Mouse (Mus musculus) layer of hippocampus, adult 11-12 months (tissue): ENCODE measurements at regions not wholly inside any gene's neighbourhood (a gene's known extent, or its start where the extent isn't known, plus 50 kb on each side); places are given as distances from the start of the nearest gene placed in this dataset.

Source experiments
- DNase-seq: peaks from one replicate; pipeline ENCODE4 v3.0.0; 2022; ENCODE audit warnings: low spot score

DNA sequence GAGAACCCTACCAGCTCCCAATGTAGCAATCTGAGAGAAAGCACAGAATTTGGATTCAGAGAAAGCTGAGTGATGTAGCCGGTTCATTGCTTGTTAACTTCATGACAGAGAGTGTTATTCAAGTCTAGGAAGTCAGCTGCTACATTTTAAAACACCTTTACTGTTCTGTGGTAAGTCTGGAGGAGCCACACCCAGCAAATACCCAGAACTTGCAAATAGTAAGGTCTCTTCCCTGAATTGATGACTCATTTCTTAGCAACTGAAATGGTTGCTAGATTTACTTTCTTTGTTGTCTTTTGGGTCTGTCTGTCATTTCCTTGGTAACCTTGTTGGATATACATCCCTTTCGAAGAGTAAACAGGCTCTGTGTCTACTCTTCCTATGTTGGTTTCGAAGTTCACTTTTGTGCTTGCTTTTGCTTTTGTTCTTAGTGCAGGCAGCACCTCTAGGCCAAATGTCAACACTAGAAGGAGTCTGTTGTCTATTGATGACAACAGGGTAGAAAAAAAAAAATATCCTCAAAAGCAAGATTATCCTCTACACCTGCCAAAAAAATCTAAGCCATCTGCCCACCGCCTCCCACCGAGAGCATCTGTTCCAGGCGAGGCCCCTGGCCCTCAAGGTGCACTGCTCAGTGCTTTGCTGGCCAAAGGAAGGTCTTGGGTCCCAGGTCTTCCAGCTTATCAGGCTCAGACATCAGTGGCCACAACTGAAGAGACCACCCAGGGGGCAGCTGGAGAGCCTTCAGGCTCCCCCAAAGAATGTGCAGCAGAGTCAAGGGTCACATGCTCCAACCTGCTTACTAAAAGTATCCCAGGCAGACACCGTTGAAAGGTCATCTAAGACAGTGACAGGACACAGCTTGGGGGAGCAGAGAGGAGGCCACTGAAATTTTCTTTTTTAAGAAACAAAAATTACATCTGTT is 372.3 kb upstream of the Nfe2l3 start:
- DNase-seq = no peak

DNA sequence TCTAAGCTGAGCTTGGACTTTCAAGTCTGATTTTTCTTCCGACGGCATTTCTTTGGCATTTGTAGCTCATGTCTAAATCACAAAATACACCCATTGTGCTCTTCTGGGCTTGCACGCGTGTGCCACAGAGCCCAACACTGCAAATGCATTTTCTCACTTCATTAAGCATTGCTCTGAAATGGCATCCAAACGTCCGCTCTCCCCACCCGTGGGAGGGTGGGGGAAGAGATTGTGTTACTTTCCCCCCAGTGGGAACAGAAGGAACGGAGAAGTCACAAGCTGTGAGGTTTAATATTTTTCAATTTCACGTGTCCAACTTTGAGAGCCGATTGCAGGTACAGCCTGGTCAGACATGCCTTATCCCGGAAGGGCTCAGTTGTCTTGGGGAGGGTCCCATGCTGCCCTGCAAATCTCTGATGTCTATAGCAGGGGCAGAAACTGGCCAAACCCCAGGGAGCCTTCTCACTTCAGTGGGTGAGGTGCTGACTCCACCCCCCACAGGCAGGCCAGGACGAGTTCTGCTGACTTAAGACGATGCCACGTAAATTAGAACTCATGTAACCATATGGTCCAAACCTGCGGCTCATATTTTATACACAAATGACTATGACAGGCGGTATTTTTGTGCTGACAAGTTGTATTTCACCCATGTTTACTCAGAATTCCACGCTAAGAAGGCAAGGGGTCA is 371.5 kb upstream of the Nfe2l3 start:
- DNase-seq = no peak

DNA sequence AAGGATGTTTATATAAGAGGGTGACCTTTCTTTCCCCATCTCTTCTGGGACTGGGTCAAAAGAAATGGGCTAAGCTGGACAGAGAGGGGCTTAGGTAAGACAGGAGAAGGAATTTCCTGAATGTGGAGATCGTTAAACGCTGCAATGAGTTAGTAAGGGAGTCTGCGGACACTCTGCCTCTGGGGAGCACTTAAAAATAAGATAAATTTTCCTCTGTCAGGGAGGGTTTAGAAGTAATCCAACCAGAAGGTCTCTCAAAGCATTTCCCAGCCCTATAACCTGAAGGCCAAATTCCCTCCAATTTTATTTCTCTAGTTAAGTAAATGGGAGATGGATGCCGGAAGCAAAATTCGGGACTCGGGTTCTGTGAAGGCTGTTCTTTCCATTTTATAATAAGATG is 367.3 kb upstream of the Nfe2l3 start:
- DNase-seq = no peak

DNA sequence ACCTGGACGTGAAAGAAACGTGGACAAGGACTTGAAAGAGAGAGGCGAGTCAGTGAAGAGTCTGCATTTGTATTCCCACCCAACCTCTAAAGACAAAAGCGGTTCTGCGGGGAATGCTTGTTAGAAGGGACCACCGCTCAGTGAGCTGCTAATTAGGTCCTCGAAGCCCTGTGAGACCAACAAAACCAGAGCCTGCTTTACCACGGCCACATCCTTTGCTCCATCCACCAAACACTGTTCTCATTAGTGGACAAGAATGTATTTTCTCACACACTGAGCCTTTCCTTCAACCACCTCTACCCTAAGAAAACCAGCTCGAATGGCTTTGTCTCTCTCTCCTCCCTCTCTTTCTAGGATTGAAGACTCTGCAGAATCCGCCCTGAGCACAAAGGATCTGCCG is 365.1 kb upstream of the Nfe2l3 start:
- no peak for DNase-seq

DNA sequence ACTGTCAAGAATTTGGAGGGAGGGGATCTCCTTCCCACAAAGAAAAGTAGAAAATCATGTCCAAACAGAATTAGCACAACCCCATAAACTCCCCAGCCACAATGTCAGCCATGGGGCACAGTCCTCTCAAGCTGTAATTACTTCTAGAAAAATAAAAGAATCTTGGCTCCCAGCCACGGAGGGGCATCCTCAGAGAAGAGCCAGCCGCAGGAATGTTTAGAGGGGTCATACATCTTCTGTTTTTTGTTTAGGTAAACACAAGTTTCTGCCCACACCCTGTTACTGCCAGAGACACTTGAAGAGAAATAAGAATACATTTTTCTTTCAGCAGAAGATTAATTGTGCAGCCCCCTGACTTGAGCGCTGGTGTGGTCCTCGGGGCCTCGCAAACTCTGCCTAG is 362.5 kb upstream of the Nfe2l3 start:
- DNase-seq = no peak

DNA sequence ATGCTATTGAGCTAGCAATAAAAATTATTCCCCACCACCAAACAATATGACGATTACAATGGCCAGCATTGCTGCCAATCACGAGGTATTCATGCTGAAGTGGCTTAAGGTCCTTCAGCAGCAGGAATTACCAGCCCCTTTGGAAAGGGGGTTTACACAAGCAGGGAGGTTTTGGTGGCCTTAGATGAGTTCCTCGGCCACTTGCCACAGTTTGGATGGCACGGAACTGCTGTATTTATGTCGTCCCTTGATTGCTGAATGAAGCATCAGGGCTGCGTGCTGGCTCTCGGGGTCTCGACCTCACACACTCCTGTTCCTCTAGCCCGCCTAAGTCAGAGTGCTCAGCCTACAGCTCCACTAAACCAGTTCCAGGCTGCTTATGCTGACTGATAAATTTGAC is 361.2 kb upstream of the Nfe2l3 start:
- no peak for DNase-seq

DNA sequence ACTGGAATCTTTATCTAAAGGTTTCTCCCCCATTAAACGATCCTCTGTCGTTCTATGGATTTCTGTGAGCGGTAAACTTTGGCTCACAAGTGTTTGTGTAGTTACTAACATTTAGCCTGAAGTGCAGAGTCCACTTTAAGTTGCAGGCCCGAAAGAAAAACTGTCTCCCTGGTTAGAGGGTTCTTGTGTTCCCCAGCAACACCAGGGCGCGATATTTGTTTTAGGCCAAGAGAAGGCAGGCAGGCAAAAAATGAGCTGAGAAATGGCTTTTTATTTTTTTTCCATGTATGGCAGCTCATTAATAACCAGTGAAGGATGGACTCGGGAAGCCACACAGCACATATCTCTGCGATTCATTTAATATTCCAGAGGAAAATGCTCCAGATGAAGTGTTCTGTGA is 357.4 kb upstream of the Nfe2l3 start:
- DNase-seq = no peak

DNA sequence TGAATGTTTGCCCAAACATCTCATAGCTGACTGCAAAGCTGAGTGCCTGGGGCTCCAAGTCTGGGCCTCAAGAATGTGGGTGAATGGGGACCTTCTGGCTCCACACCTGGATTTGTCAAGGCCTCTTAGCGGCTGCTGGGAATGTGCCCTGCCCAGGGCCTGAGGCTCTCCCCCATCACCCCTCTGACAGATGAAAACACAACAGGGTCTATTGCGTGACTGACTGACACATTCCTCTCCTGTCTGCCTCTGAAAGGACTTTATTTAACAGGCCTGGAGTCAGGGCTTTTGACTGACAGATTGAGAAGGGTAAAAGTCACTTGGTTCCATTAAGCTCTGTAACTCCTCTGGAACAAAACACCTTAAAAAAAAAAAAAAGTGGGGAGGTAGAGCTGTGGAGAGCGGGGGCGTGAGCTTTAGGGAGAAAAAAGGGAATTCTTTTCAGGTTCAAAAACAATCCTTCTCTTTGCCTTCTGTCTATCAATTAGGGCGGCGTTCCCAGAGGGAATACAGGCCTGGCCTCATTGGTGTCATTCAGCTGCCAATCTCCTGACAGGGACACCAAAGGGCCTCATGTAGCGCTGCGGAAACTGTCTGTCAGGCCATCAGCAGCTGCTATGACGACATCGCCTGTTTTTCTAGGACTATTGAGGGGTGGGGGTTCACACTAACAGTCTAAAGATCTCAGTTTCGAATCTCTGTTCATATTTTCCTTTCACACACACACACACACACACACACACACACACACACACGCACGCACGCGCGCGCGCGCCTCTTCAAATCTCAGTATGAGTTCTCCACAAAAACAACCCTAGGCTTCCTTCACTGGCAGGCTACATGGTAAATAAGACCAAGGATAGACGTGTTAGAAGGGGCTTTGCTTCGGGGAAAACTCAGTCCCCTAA is 355.4 kb upstream of the Nfe2l3 start:
- DNase-seq = no peak

DNA sequence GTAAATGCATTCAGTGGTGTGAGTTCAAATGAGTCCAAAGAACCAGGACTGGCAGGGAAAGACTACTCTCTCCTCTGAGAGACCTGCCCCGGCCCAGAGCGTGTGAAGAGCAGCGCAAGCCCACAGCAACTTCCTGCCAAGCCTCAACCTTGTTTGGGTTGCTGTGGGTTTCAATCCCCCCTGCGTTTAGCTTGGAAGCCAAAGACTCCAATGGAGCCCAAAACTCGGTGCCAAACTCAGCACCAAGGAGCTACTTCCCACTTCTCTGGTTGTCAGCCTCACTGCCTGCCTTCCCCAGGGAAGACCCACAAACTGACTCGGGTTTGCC is 354.7 kb upstream of the Nfe2l3 start:
- no peak for DNase-seq

DNA sequence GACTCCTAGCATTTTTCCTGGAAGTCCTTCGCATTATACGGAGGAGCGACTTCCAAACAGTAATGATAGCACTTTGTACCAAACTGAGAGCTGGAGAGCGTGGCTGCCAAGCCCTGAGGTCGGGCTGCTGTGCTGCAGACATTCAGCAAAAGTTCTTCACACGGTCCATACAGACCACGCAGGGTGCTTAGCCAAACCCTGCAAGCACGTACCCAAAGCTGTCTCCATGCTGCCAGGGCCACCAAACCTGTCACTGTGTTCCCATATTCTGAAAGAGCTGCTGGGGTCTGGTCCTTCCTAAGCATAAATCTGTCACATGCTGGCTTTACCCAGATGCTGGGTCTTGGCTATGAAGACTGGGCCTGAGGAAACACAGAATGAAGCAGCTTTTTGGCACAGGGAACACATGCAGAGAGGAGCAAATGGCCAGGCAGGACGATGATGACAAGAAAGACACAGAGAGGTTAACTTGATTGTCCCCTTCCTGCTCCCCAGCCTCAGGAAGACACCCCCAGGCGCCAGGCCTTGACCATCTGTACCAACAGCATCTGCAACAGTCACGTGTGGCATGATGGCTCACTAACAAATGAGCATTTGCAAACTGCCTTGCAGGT is 354.0 kb upstream of the Nfe2l3 start:
- DNase-seq = no peak

DNA sequence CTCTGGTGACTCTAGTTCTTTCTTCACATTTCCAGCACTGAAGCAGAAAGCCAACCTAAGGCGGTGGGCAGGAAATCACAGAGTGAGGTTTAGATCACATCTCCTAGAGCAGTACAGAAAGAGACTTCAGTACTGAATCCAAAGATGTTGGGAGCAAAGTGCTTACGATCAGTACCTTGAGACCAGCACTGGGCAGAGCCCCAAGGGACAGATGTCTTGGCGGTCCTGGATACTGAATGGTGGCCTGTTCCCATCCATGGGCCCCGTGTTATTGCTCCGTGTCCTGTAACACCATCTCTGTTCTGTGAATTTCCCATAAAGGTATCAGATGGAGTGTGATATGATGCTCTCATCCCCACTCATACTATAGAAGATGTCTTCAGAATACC is 353.5 kb upstream of the Nfe2l3 start:
- no peak for DNase-seq

DNA sequence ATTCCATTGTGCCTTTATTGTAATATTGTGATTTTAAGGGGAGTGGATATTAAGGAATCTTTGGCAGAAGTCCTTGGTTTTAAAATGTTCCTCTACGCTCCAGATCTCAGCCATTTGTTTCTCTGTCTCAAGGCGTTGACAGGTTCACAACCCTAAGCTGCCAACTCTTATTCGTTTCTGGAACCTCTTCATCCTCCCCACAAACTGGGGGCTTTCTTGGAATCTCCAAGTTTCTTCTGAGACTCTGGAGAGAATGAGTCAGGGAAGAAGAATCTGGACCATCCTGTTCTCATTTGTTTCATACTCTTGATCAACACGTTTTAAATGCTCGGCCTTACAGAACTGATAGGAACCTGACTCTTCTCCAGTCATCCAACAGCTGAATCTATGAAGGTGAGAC is 351.4 kb upstream of the Nfe2l3 start:
- DNase-seq = no peak

DNA sequence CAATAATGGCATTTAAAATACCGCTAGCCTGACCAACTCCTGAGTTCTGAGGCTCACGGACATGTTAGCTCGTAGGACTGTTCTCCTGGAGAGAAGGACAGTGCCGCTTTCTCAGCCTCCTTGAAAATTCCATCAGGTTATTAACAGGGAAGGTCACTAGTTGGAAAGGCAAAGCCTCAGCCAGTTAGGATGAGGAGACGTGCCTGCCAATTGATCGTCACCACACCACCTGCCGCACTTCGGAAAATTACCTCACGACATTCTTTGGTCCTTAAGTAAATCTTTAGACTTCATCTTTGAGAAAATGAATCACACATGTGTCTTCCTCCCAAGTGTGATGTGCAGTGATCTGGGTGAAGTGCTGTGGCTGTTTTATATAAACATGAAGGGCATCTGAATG is 347.8 kb upstream of the Nfe2l3 start:
- no peak for DNase-seq

DNA sequence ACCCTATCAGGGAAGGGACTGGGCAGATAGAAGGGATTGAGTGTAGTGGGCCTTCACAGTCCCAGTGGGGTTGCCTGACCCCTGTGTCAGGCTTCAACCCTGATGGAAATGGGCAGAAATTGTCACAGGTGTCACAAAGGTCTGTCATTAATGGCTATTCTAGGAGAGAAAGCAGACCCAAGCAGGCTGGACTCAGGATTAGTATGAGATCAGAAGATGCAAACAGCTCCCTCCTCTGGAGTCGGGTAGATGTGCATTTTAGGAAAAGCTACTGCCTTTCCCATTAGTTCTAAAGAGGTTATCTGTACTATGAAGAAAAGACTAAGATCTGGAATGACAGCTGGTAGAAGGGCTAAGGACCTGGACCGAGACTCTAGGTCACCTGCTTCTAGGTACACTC is 346.9 kb upstream of the Nfe2l3 start:
- DNase-seq = no peak

DNA sequence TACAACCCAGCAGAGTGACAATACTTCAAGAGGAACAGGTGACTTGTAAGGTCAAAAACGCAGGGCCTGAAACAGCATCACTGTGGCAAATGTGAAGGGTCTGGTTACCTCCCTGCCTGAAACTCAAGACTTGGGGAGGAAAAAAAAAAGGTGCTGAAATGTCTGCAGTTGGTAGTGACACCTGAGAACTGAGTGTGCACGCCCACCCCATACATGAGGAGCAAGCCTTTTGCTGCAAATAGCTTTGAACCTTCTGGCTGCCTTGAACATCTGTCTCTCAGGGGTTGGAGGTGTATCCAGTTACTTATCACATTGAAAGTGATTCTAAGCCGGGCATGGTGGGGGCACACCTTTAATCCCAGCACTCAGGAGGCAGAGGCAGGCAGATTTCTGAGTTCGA is 346.1 kb upstream of the Nfe2l3 start:
- DNase-seq = no peak

DNA sequence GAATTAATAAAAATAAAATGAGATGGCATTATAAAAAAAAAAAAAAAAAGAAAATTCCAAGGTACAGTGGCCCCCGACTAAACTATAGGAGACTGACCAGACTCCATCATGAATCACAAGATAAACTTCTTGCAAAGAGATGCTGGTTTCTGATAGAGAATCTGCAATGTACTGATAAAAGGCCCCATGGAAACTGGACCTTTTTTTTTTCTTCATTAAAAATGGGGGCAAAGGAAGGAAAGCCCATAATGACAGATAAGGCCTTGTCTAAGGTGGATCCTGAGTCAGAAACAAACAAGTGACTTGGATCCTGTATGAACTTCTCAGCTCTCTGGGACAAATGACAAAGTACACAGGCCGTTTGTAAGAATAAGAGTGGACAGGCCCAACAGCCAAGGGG is 344.7 kb upstream of the Nfe2l3 start:
- DNase-seq = no peak

DNA sequence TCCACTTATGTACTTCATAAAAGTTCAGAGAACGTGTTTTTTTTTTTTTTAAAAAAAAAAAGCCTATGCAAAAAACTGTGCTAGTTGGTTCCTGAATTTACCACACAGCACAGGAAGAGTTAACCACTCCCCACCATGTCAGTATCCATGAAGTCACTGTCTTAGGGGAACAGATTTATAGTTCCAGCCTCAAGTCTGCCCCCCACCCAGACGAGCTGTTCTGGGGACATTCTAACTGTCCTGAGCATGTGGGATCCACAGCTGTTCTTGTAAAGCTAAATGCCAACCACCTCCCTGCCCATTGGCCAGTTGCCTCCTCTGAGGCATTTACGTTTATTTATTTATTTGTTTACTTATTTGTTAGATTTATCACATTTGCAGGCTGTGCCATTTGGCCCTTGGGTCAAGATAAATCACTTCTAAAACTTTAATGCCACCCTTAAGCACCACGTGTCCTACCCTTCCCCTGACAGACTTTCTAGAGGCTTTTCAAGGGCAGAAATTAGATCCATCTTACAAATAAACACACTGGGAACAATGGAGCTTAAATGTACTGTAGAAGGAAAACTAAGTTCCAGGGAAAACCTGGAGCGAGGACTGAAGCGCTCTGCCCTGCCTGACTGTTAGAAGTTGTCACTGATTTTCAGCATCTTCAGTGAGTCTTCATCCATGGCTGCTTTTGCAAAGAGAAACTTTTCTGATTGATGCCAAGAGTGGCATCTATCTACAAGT is 343.7 kb upstream of the Nfe2l3 start:
- DNase-seq = no peak

DNA sequence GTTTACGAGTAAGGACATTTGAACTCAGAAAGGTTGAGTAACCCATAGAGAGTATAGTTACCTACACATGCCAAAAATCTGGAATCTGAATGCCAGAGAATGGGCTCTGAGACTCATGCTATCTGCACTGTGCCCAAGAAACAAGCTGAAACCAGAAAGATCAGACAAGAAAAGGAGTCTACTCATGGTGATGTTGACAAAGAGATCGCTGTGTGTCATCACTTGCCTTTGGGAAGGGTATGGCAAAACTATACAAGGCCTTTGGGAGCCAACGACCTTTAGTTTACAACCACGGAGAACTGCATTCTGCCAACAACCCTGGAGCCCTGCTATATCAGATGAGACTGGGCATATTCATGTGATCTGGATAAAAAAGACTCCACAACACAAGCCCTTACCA is 339.3 kb upstream of the Nfe2l3 start:
- no peak for DNase-seq

DNA sequence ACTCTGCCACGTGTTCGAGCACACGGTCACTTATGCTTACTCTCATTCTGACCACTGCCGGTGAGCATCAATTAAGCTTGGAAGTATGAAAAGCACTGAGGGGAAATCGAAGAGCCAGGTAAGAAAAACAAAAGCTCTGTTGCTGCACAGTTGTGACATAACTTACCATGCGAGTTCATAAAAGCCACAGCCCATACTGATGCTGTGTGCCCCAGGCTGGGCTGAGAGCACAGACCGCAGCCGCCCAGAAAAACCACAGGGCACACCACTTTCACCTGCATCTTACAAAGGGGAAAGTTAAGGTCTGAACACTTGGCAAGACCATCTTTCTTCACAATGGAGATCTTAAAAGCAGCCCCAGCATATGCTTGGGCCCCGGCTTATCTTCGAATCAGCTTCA is 338.2 kb upstream of the Nfe2l3 start:
- no peak for DNase-seq

DNA sequence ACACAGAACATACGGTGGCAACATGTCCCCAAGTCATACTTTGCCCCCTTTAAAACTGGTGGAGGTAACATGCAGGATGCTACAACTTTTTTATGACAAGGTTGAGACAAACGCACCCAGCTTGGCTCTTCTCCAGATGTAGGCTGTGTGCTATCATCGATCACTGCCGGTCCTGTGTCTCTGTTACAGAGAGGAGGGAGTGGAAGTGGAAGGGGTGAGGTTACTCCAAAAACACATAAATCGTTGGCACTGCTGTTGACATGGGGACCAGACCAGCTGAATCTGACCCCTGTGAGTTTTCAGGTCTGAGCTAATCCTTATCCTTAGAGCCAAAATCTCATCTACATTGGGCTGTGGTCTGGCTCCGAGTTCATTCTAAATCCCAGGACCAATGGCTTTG is 335.0 kb upstream of the Nfe2l3 start:
- no peak for DNase-seq

DNA sequence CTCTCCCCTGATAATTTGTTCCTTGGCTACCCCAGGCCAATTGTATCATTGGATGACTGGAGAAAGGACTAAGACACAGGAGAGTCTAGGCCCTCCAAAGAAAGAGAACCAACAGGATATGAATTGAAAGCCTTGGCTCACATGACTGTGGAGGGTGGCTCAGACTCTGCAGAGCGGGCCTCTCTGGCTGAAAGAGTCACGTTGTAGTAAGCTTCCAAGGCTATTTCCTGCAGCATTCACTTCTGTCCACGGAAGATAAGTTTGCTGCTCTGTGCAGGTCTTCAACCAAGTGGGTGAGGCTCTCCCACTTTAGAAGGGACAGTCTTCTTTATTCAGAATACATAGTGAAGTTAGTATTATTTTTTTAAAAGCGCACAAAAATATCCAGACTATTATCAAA is 332.1 kb upstream of the Nfe2l3 start:
- no peak for DNase-seq

DNA sequence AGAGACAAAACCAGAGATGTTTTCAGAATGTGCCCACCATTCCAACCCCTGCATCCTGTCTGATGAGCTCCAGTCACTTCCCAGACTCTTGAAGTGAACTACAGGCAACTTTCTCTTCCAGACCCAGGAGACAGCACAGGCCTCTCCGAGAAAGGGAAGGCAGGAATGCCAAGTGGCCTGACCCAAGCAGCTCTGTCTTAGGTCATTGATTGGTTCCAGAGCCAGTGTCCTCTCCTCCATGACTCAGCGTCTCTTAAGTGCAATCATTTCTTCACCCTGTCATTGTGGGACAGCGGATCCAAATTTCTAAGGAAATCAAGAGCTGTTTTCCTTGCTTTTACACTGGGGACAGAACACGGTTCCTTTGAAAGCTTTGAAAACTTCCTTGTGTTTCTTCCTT is 329.2 kb upstream of the Nfe2l3 start:
- DNase-seq = no peak
